Mouse (Mus musculus) embryonic facial prominence, embryonic 10.5 days (tissue): ENCODE data around the gene Gucy2d. TPM values are rescaled to one million over a fixed set of nuclear protein-coding genes. Genes with fewer than 3 reads are reported as not detected.

Experiments used
- DNase-seq: peaks from one replicate; pipeline ENCODE4 v3.0.0-alpha.2; 2017; ENCODE audit warnings: low spot score
- H3K27ac ChIP-seq: fragments of 300-500 bp; sonication (generic); replicated peaks from 2 replicates; pipeline ENCODE4 v1.5.1; 2016; ENCODE audit warnings: mild to moderate bottlenecking
- H3K27me3 ChIP-seq: fragments of 300-500 bp; sonication (generic); replicated peaks from 2 replicates; pipeline ENCODE4 v1.6.1; 2016; ENCODE audit warnings: low read depth, mild to moderate bottlenecking; ENCODE audit not compliant: poor library complexity, severe bottlenecking
- H3K36me3 ChIP-seq: fragments of 300-500 bp; sonication (generic); replicated peaks from 2 replicates; pipeline ENCODE4 v1.6.1; 2016; ENCODE audit warnings: mild to moderate bottlenecking, moderate library complexity
- H3K4me1 ChIP-seq: fragments of 300-500 bp; sonication (generic); 2 replicates; pipeline ENCODE4 v1.6.1; 2016
- H3K4me3 ChIP-seq: fragments of 300-500 bp; sonication (generic); 2 replicates; pipeline ENCODE4 v1.5.1; 2016; ENCODE audit warnings: mild to moderate bottlenecking, moderate library complexity
- H3K9me3 ChIP-seq: fragments of 300-500 bp; sonication (generic); 2 replicates; pipeline ENCODE4 v1.6.1; 2016; ENCODE audit warnings: mild to moderate bottlenecking
- WGBS: fragments of 180-500 bp; shearing (Covaris S2); methylation state at CpG from one replicate; pipeline ENCODE4 v1.1.7; 2016; 5-methylcytosine and 5-hydroxymethylcytosine counted together
- polyA plus RNA-seq: library from polyadenylated mRNA; unstranded; fragments of >200 nt; fragmentation: Nextera tagmentation; extraction: Ambion mirVana; gene quantifications from 2 replicates; pipeline ENCODE4 v1.2.1, GENCODE M21; 2016

Gene Gucy2d
- polyA plus RNA-seq, 1 experiment from 2014 or later, result not detected

DNA sequence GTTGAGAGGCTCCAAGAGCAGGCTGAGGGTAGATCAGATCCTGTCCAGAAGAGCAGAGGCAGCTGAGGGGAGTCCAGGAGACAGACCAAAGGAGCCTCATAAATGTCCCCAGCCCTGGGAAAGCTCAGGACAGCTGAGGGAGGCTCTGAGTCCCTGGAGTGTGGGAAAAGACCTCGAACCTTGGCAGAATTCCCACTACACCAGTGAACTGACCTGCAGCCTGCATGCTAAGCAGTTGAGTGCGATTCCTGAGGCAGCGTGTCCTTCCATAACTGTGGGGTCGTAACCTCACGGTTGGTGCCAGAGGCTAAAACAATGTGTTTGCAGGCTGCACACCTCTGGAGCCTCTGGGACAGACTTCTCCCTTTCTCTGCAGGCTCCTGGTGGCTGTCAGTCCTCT, 20.9 kb upstream of the Gucy2d start:
- Histone ChIP-seq H3K36me3 (no peaks in the 10 kb centered on the region), H3K4me3 (no peak overlapping the region), H3K4me1 (peaks cover 39% of the 10 kb centered on the region), H3K27ac (peak overlapping the region; percentile 45; the same call in 1 of the 2 replicates), H3K9me3 (no peaks in the 10 kb centered on the region), H3K27me3 (no peaks in the 10 kb centered on the region; the same call in 1 of the 2 replicates)
- WGBS, result 56% methylated on average over 5 of the region's 5 CpGs
- DNase-seq, result no peak

DNA sequence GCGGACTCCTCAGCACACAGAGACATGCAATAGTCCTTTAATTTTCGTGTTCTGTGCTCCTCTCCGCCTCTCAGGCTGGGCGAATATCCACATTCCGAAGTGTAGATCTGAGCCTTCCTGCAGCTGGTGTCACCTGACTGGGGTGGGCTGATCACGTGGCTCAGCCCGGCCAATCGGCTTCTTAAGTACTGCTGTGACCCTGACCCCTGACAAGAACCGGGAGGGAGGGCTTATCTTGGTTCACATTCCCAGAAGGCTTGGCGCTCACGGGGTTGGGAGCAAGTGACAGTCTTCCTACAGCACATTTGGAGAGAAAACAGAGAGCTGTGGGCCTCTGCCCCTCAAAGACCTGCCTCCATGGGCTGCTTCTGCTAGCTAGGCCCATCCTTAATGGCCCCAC, 16.7 kb upstream of the Gucy2d start:
- Histone ChIP-seq H3K9me3 (no peaks in the 10 kb centered on the region), H3K4me3 (no peak overlapping the region), H3K4me1 (peaks cover 21% of the 10 kb centered on the region), H3K27me3 (no peaks in the 10 kb centered on the region; the same call in 1 of the 2 replicates), H3K27ac (0 out of 2 replicates have a peak overlapping the region, but pooled peaks have one; percentile 1), H3K36me3 (no peaks in the 10 kb centered on the region)
- peak; percentile 41 for DNase-seq
- WGBS, result 65% methylated on average over 11 of the region's 11 CpGs

DNA sequence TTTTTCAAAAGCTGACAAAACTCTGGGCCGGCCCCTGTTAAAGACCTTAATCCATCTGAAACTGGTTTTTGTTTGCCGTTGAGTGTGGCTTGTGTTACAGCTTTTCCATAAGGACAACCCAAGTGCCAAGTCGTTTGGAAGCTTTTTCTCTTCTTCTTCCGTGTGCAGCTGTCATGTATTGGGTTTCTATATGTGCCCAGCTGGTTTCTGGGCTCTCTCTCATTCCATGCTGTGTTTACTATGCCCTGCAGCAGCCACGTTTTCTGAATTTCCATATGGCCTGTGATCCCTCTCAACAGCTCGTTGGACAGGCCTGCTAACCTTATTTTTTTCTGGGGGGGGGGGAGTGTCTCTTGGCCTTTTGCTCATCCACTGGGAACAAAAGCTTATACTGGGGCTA, 15.8 kb upstream of the Gucy2d start:
- Histone ChIP-seq H3K27ac (no peak overlapping the region), H3K36me3 (no peaks in the 10 kb centered on the region), H3K27me3 (no peaks in the 10 kb centered on the region; the same call in none of the 2 replicates), H3K9me3 (no peaks in the 10 kb centered on the region), H3K4me3 (no peak overlapping the region), H3K4me1 (peaks cover 16% of the 10 kb centered on the region)
- WGBS, result 67% methylated on average over 6 of the region's 6 CpGs
- no peak for DNase-seq

DNA sequence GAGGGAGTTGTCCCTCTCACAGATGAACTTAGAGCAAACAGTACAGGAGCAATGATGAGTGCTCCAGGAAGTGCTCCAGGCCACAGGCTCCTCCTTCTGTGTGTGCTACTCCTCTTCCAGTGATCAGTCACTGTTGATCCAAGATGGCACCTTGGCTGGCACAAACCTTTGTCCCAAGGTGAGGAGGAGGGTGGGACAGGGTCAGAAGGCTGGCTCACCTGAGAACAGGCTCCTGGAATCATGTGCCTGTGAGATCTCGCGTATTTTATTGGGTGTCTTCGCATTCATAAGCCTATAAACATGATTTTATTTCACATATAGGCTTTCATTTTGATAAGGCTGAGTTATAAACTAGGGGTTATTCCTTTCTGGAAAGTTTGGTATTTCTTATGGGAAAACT, 14.7 kb upstream of the Gucy2d start:
- no peaks in the 10 kb centered on the region; the same call in 1 of the 2 replicates for H3K27me3 ChIP-seq
- H3K4me3 ChIP-seq, result no peak overlapping the region
- H3K27ac ChIP-seq, result no peak overlapping the region
- no peaks in the 10 kb centered on the region for H3K9me3 ChIP-seq
- WGBS, result 91% methylated on average over 3 of the region's 3 CpGs
- H3K36me3 ChIP-seq, result no peaks in the 10 kb centered on the region
- peaks cover 16% of the 10 kb centered on the region for H3K4me1 ChIP-seq
- DNase-seq, result no peak

DNA sequence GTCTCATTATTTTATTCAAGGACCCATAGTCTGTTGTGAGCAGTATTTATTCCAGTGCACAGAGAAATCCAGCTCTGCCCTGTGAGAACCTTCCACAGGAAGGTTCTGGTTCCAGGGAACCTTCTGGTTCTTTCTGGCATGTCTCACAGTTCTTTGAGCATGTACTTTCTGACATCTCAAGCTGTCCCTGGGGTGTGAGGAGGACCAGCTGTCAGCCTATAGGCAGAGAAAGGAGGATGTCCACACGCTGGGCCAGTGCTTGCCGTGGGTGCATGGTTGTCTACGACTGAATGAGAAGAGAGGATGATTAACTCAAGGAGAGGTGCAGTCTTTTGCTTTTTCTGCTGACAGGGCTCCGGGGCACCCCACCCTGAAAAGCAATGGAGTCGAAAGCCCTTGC, 13.6 kb upstream of the Gucy2d start:
- Histone ChIP-seq H3K27me3 (no peaks in the 10 kb centered on the region; the same call in 1 of the 2 replicates), H3K4me1 (peaks cover 18% of the 10 kb centered on the region), H3K9me3 (no peaks in the 10 kb centered on the region), H3K4me3 (no peak overlapping the region), H3K27ac (no peak overlapping the region), H3K36me3 (no peaks in the 10 kb centered on the region)
- DNase-seq, result no peak
- WGBS, result 81% methylated on average over 5 of the region's 5 CpGs

DNA sequence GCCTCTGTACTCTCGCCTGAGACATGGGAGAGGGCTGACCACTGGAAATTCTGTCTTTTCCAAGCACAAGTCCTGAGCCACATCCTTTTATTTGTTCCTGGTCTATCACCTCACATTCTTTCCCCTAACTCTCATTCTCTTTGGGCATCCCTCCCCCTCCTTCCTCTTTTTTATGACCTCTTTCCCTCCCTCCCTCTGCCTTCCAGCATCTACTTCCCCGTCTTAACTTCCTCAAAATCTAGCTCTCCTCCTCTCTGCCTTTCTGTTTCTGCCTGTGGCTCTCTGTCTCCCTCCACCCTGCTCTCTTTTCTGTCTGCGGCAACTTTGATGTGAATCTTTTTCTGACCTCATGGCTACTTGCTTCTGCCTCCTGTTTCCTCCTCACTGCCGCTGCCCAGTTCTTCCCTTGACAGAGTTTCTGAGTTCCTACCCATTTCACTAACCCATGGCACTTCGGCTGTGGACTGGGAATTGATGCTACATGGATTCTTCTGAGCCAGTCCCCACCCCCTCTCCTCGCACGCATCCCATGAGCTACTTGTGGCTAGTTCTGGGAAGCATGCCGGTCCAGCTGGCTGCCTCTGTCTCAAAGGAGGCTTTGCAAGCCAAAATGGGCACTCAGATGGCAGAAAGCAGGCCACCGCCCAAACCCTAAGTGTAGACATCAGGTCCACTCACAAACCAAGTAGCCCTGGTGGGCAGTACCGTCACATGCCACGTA, 12.9 kb upstream of the Gucy2d start:
- Histone ChIP-seq H3K27me3 (no peaks in the 10 kb centered on the region; the same call in 1 of the 2 replicates), H3K36me3 (no peaks in the 10 kb centered on the region), H3K27ac (no peak overlapping the region), H3K9me3 (no peaks in the 10 kb centered on the region), H3K4me1 (peaks cover 18% of the 10 kb centered on the region), H3K4me3 (no peak overlapping the region)
- WGBS, result 82% methylated on average over 11 of the region's 11 CpGs
- no peak for DNase-seq

DNA sequence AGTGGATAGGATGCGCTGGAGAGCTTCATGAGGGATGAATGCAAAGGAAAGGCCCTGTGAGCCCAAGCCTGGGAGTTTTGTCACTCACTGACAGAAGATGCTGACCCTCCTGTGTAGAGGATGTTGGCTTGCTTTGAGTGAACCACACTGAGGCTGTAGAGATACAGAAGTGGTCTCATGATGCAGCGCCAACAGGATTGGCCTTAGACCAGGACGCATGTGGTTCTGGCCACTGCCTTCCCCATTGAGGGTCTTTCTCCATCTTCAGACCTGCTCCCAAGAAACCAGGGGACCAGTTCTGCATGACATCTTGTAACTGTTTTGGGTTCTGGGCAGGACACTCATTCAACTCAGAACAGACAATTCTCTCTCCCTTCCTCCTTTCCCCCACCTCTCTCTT, 10.6 kb upstream of the Gucy2d start:
- WGBS, result 92% methylated on average over 3 of the region's 3 CpGs
- H3K27ac ChIP-seq, result no peak overlapping the region
- no peaks in the 10 kb centered on the region for H3K36me3 ChIP-seq
- DNase-seq, result no peak
- no peaks in the 10 kb centered on the region for H3K9me3 ChIP-seq
- peaks cover 11% of the 10 kb centered on the region for H3K4me1 ChIP-seq
- H3K27me3 ChIP-seq, result no peaks in the 10 kb centered on the region; the same call in 1 of the 2 replicates
- H3K4me3 ChIP-seq, result no peak overlapping the region

DNA sequence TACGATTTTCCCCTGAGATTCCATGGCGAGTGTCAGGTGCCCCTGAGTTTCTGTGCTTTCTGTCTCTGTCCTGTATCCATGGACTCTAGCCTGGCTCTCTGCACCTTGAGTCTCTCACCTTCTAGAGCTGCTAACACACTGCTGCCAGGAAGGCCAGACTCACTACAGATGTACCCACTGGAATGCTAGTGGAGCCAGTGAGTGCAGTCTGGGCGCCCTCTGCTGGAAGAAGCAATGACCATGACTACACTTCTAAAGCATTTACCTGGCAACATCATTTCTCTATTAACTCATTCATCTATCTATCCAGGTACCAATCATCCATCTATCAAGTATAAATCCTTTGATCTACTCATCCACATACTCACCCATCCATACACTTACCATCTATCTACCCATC, 9.4 kb upstream of the Gucy2d start:
- no peak overlapping the region for H3K27ac ChIP-seq
- no peak overlapping the region for H3K4me3 ChIP-seq
- no peaks in the 10 kb centered on the region; the same call in 1 of the 2 replicates for H3K27me3 ChIP-seq
- WGBS, result 41% methylated on average over 3 of the region's 3 CpGs
- H3K9me3 ChIP-seq, result no peaks in the 10 kb centered on the region
- peak; percentile 75 for DNase-seq
- H3K4me1 ChIP-seq, result peaks cover 11% of the 10 kb centered on the region
- H3K36me3 ChIP-seq, result no peaks in the 10 kb centered on the region

DNA sequence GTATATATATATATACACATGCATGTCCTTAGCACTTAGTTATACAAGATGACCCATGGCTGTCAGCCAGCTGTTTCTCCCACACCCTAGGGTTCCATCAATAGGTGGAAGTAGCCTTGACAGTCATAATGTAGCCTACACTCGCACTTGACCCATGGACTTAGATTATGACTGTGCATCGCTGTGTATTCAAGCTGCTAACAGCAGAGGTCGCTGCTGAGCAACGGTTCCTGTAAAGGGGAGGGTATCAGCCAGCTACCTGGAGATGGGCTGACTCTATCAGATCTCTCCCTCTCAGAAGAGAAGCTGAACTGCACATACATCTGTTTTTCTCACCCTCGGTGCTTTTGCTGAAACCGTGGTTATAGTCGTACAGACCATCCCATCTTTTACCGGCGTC, 2.6 kb upstream of the Gucy2d start:
- no peaks in the 10 kb centered on the region for H3K36me3 ChIP-seq
- no peaks in the 10 kb centered on the region for H3K27me3 ChIP-seq
- H3K4me1 ChIP-seq, result no peaks in the 10 kb centered on the region
- H3K4me3 ChIP-seq, result no peak overlapping the region
- peak; percentile 60 for DNase-seq
- no peaks in the 10 kb centered on the region for H3K9me3 ChIP-seq
- H3K27ac ChIP-seq, result no peak overlapping the region
- WGBS, result 40% methylated on average over 9 of the region's 9 CpGs

DNA sequence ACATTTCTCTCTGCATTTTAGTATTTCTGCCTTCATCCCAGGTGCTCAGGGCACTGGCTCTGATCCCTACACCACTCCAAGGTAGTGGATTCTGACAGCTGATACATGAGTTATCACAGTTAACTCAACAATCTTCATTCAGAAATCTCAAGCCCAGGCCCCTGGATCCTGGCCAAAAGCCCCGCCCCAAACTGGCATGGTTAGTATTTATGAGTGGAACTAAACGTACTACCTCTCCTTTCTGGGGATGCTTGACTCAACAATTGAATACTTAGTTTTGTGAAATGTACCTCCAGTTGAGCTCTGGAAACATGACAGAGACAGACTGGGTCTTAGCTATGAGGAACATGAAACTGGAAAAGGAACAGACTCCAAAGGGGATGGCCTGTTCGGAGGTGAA, 6.7 kb downstream of the Gucy2d start:
- H3K4me1 ChIP-seq, result no peaks in the 10 kb centered on the region
- DNase-seq, result no peak
- no peak overlapping the region for H3K27ac ChIP-seq
- H3K4me3 ChIP-seq, result no peak overlapping the region
- 83% methylated on average over 3 of the region's 3 CpGs for WGBS
- no peaks in the 10 kb centered on the region for H3K27me3 ChIP-seq
- H3K9me3 ChIP-seq, result no peaks in the 10 kb centered on the region
- H3K36me3 ChIP-seq, result no peaks in the 10 kb centered on the region

DNA sequence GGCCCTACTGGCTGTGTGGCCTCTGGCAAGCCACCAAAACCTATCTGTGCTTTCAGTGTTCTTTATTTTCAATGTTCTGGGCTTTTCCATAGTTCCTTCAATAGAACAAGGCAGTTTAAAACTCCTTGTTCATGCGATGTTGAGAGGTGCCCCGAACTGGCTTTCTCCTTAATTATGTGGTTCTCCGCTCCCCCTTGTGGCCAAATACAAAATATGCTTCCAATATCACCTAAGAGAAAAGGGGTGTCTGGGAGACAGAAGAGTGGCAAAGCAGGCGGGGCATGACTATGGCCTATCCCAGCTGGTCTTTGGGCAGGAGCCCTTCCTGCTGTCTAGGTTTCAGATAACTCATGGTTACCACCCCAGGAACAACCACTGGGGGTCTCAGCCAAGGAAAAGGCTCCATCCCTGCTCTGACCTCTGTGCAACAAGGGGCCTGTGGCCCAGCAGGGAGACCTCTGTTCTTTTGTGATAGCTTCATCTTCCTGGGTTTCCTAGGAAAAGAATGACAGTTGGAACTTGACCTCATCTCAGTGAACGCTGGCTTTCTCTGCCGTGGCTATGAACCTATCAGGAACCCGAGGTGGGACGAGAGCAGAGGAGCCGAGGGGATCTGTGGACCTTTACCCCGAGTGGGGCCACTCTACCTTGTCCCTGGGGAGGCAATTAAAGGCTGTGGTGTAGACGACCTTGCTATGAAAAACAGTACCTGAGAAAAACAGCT, 7.5 kb downstream of the Gucy2d start:
- DNase-seq, result no peak
- Histone ChIP-seq H3K27me3 (no peaks in the 10 kb centered on the region), H3K4me1 (no peaks in the 10 kb centered on the region), H3K27ac (no peak overlapping the region), H3K36me3 (no peaks in the 10 kb centered on the region), H3K4me3 (no peak overlapping the region), H3K9me3 (no peaks in the 10 kb centered on the region)
- WGBS, result 64% methylated on average over 11 of the region's 11 CpGs

DNA sequence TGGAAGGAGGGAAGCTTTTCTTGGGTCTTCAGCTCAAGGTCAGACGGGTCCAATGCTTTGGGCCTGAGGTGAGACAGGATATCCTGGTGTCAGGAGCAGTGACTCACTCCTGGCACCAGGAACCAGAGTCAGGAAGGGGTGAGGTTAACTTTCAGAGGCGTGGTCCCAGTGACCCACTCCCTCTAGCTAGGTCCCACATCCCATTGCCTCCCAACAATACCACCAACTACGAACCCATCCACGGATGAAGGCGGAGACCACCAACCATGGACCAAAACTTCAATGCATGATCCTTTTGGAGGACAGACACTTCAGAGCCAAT, 8.1 kb downstream of the Gucy2d start:
- H3K9me3 ChIP-seq, result no peaks in the 10 kb centered on the region
- DNase-seq, result no peak
- H3K36me3 ChIP-seq, result no peaks in the 10 kb centered on the region
- no peak overlapping the region for H3K4me3 ChIP-seq
- H3K4me1 ChIP-seq, result no peaks in the 10 kb centered on the region
- no peaks in the 10 kb centered on the region for H3K27me3 ChIP-seq
- H3K27ac ChIP-seq, result no peak overlapping the region
- WGBS, result 89% methylated on average over 5 of the region's 5 CpGs

DNA sequence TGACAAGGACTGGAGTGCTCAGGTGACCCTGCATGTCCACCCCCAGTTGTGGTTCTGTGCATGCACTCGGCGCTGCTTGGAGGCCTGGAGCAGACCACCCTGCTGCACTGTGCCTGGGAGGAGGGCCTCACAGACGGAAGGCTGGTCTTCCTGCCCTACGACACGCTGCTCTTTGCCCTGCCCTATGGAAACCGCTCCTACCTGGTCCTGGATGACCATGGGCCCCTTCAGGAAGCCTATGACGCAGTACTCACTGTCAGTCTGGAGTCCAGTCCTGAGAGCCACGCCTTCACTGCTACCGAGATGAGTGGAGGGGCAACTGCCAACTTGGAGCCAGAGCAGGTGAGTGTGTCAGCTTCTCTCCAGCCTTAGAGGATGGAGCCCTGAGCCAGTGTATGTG, 9.5 kb downstream of the Gucy2d start:
- WGBS, result 84% methylated on average over 9 of the region's 9 CpGs
- no peaks in the 10 kb centered on the region for H3K27me3 ChIP-seq

More for the DNA sequence above, 9.5 kb downstream of the Gucy2d start:
- H3K9me3 ChIP-seq, result no peaks in the 10 kb centered on the region
- H3K4me3 ChIP-seq, result no peak overlapping the region
- H3K4me1 ChIP-seq, result peaks cover 7% of the 10 kb centered on the region
- no peaks in the 10 kb centered on the region for H3K36me3 ChIP-seq
- DNase-seq, result no peak
- no peak overlapping the region for H3K27ac ChIP-seq
